Mouse (Mus musculus): ENCODE data around the gene Zdhhc21. TPM values are rescaled to one million over a fixed set of nuclear protein-coding genes. Genes with fewer than 3 reads are reported as not detected.

The Zdhhc21 gene
- polyA plus RNA-seq (2011; ENCODE audit: insufficient read length, low read depth, missing spikeins), result 17.7 and 23.3 TPM in 2 replicates

GRCm38 (mm10) chr4:82859131-82860125, at the start of gene Zdhhc21:
Gene Zdhhc21, minus strand, starts transcription at chr4:82859958.
- H3K27ac ChIP-seq (ENCODE audit: insufficient read depth, low read length), result no peak within 1 kb of the TSS
- peak; percentile 61; the same call in 1 of the 2 replicates for TF ChIP-seq POLR2A (IDR thresholded peaks at IDR 0.05; ENCODE audit: low read depth, low read length)
- no peak for TF ChIP-seq CTCF (IDR thresholded peaks at IDR 0.05; ENCODE audit: borderline replicate concordance, insufficient read depth, low read length)
- H3K4me3 ChIP-seq (ENCODE audit: insufficient read depth, low read length), result peak within 1 kb of the TSS; percentile 84
- H3K4me1 ChIP-seq (ENCODE audit: control insufficient read depth, insufficient read depth, low read length), result no peaks in the 10 kb centered on the region

- TF ChIP-seq POLR2A (IDR thresholded peaks at IDR 0.05; ENCODE audit: low read depth, low read length) (no peak), CTCF (IDR thresholded peaks at IDR 0.05; ENCODE audit: borderline replicate concordance, insufficient read depth, low read length) (no peak)
- no peak overlapping the region for H3K27ac ChIP-seq (ENCODE audit: insufficient read depth, low read length)
- no peaks in the 10 kb centered on the region for H3K4me1 ChIP-seq (ENCODE audit: control insufficient read depth, insufficient read depth, low read length)
- no peak overlapping the region for H3K4me3 ChIP-seq (ENCODE audit: insufficient read depth, low read length)
Observed at GRCm38 (mm10) chr4:82895227-82895626, 35.5 kb upstream of the Zdhhc21 start.

- H3K4me1 ChIP-seq (ENCODE audit: control insufficient read depth, insufficient read depth, low read length), result no peaks in the 10 kb centered on the region
- no peak overlapping the region for H3K27ac ChIP-seq (ENCODE audit: insufficient read depth, low read length)
- TF ChIP-seq CTCF (IDR thresholded peaks at IDR 0.05; ENCODE audit: borderline replicate concordance, insufficient read depth, low read length) (no peak), POLR2A (IDR thresholded peaks at IDR 0.05; ENCODE audit: low read depth, low read length) (no peak)
- no peak overlapping the region for H3K4me3 ChIP-seq (ENCODE audit: insufficient read depth, low read length)
Observed at GRCm38 (mm10) chr4:82892247-82892646, 32.5 kb upstream of the Zdhhc21 start.

GRCm38 (mm10) chr4:82891566-82891965, 31.8 kb upstream of the Zdhhc21 start:
- TF ChIP-seq CTCF (IDR thresholded peaks at IDR 0.05; ENCODE audit: borderline replicate concordance, insufficient read depth, low read length) (no peak), POLR2A (IDR thresholded peaks at IDR 0.05; ENCODE audit: low read depth, low read length) (no peak)
- Histone ChIP-seq H3K4me1 (ENCODE audit: control insufficient read depth, insufficient read depth, low read length) (no peaks in the 10 kb centered on the region), H3K27ac (ENCODE audit: insufficient read depth, low read length) (no peak overlapping the region), H3K4me3 (ENCODE audit: insufficient read depth, low read length) (no peak overlapping the region)

- no peaks in the 10 kb centered on the region for H3K4me1 ChIP-seq (ENCODE audit: control insufficient read depth, insufficient read depth, low read length)
- H3K4me3 ChIP-seq (ENCODE audit: insufficient read depth, low read length), result no peak overlapping the region
- no peak for TF ChIP-seq CTCF (IDR thresholded peaks at IDR 0.05; ENCODE audit: borderline replicate concordance, insufficient read depth, low read length)
- no peak for TF ChIP-seq POLR2A (IDR thresholded peaks at IDR 0.05; ENCODE audit: low read depth, low read length)
Observed at GRCm38 (mm10) chr4:82891049-82891448, 31.3 kb upstream of the Zdhhc21 start.

GRCm38 (mm10) chr4:82890585-82890984, 30.8 kb upstream of the Zdhhc21 start:
- Histone ChIP-seq H3K4me3 (ENCODE audit: insufficient read depth, low read length) (no peak overlapping the region), H3K4me1 (ENCODE audit: control insufficient read depth, insufficient read depth, low read length) (no peaks in the 10 kb centered on the region)

More at GRCm38 (mm10) chr4:82891049-82891448, 31.3 kb upstream of the Zdhhc21 start:
- H3K27ac ChIP-seq (ENCODE audit: insufficient read depth, low read length), result no peak overlapping the region

GRCm38 (mm10) chr4:82886148-82886547, 26.4 kb upstream of the Zdhhc21 start:
- TF ChIP-seq POLR2A (IDR thresholded peaks at IDR 0.05; ENCODE audit: low read depth, low read length), result no peak
- no peak for TF ChIP-seq CTCF (IDR thresholded peaks at IDR 0.05; ENCODE audit: borderline replicate concordance, insufficient read depth, low read length)
- H3K4me1 ChIP-seq (ENCODE audit: control insufficient read depth, insufficient read depth, low read length), result no peaks in the 10 kb centered on the region
- H3K4me3 ChIP-seq (ENCODE audit: insufficient read depth, low read length), result no peak overlapping the region
- H3K27ac ChIP-seq (ENCODE audit: insufficient read depth, low read length), result no peak overlapping the region

More at GRCm38 (mm10) chr4:82890585-82890984, 30.8 kb upstream of the Zdhhc21 start:
- no peak for TF ChIP-seq CTCF (IDR thresholded peaks at IDR 0.05; ENCODE audit: borderline replicate concordance, insufficient read depth, low read length)
- TF ChIP-seq POLR2A (IDR thresholded peaks at IDR 0.05; ENCODE audit: low read depth, low read length), result no peak
- no peak overlapping the region for H3K27ac ChIP-seq (ENCODE audit: insufficient read depth, low read length)

- no peak overlapping the region for H3K27ac ChIP-seq (ENCODE audit: insufficient read depth, low read length)
- TF ChIP-seq POLR2A (IDR thresholded peaks at IDR 0.05; ENCODE audit: low read depth, low read length), result no peak
- H3K4me1 ChIP-seq (ENCODE audit: control insufficient read depth, insufficient read depth, low read length), result no peaks in the 10 kb centered on the region
- no peak overlapping the region for H3K4me3 ChIP-seq (ENCODE audit: insufficient read depth, low read length)
Observed at GRCm38 (mm10) chr4:82885535-82885913, 25.8 kb upstream of the Zdhhc21 start.

GRCm38 (mm10) chr4:82884636-82885534, 25.1 kb upstream of the Zdhhc21 start, which contains the start of gene Cer1:
Gene Cer1, minus strand, starts transcription at chr4:82885148.
- H3K4me3 ChIP-seq (ENCODE audit: insufficient read depth, low read length), result no peak within 1 kb of the TSS
- no peak within 1 kb of the TSS for H3K27ac ChIP-seq (ENCODE audit: insufficient read depth, low read length)
- H3K4me1 ChIP-seq (ENCODE audit: control insufficient read depth, insufficient read depth, low read length), result no peaks in the 10 kb centered on the region
- no peak for TF ChIP-seq POLR2A (IDR thresholded peaks at IDR 0.05; ENCODE audit: low read depth, low read length)
- no peak for TF ChIP-seq CTCF (IDR thresholded peaks at IDR 0.05; ENCODE audit: borderline replicate concordance, insufficient read depth, low read length)

Data from embryonic fibroblast, embryonic 13.5 days (primary cell).